Mouse (Mus musculus): ENCODE results near the gene Phf21b. TPM values are rescaled to one million over a fixed set of nuclear protein-coding genes. Genes with fewer than 3 reads are reported as not detected.

The Phf21b gene
- polyA plus RNA-seq, 1 experiment from 2014 or later: 20.2 TPM

- no peak overlapping the region for H3K9ac ChIP-seq
- H3K4me2 ChIP-seq (replicated peaks): peak overlapping the region; percentile 39
- no peaks in the 10 kb centered on the region for H3K27me3 ChIP-seq (replicated peaks)
- H3K4me1 ChIP-seq: peaks cover 76% of the 10 kb centered on the region
- WGBS: 20% methylated on average over 19 of the region's 19 CpGs
- H3K4me3 ChIP-seq: no peak overlapping the region
- H3K36me3 ChIP-seq: peaks cover 2% of the 10 kb centered on the region; the same call in 1 of the 2 replicates
- peak; percentile 73 for ATAC-seq (ENCODE audit: low FRiP score, low read depth)
- H3K27ac ChIP-seq: no peak overlapping the region
- H3K9me3 ChIP-seq: no peaks in the 10 kb centered on the region
Observed at GRCm38 (mm10) chr15:84841925-84842821, 13.7 kb downstream of the Phf21b start.

DNA sequence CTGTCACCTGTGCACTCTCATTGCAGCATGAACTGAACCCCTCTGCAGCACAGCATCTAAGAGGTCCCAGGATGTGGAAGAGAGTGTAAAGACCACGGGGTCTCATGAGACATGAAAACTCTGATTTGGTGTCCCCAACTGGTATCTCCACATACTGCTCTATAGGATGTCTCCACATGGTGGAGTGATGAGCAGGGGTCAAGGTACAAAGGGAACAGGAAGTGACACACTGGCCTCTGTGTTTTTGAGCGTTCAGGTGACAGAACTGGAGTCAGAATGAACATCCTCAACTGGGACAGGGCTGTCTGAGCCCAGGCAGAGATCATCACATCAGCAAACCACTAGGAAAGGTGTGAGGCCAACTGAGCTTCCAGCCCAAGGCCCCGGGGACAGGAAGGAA lies 15.3 kb downstream of the Phf21b start:
- Histone ChIP-seq H3K27me3 (replicated peaks) (no peaks in the 10 kb centered on the region), H3K4me3 (no peak overlapping the region), H3K4me2 (replicated peaks) (no peak overlapping the region), H3K9ac (no peak overlapping the region), H3K27ac (no peak overlapping the region), H3K9me3 (no peaks in the 10 kb centered on the region), H3K36me3 (peaks cover 6% of the 10 kb centered on the region; the same call in 1 of the 2 replicates), H3K4me1 (peaks cover 71% of the 10 kb centered on the region)
- 80% methylated on average over 3 of the region's 3 CpGs for WGBS
- no peak for ATAC-seq (ENCODE audit: low FRiP score, low read depth)

GRCm38 (mm10) chr15:84839521-84839920 lies 16.3 kb downstream of the Phf21b start:
- Histone ChIP-seq H3K36me3 (peaks cover 6% of the 10 kb centered on the region; the same call in 1 of the 2 replicates), H3K27me3 (replicated peaks) (no peaks in the 10 kb centered on the region), H3K4me3 (no peak overlapping the region), H3K4me2 (replicated peaks) (no peak overlapping the region), H3K27ac (no peak overlapping the region), H3K9ac (no peak overlapping the region), H3K4me1 (peaks cover 62% of the 10 kb centered on the region), H3K9me3 (no peaks in the 10 kb centered on the region)
- no peak for ATAC-seq (ENCODE audit: low FRiP score, low read depth)
- WGBS: 64% methylated on average over 3 of the region's 3 CpGs

DNA sequence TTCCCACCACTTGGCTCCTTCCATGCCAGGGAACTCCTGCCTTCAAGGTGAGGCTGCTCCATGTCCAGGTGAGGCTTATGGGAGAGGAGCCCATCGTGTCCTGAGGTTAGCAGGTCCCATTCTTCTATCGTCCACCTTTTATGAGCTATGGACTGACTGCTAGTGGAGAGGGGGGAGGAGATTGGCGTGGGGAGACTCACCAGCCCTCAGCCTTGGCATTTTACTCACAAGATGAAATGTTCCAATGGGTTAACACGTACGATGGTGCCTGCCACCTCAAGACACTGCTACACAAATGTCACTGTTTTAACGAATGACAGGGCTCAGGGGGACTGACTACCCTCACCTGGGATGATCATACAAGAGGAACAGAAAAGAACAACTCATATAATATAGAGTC lies 18.0 kb downstream of the Phf21b start:
- Histone ChIP-seq H3K9me3 (no peaks in the 10 kb centered on the region), H3K4me1 (peaks cover 58% of the 10 kb centered on the region), H3K9ac (no peak overlapping the region), H3K27ac (no peak overlapping the region), H3K4me2 (replicated peaks) (no peak overlapping the region), H3K27me3 (replicated peaks) (no peaks in the 10 kb centered on the region), H3K4me3 (no peak overlapping the region), H3K36me3 (peaks cover 6% of the 10 kb centered on the region; the same call in 1 of the 2 replicates)
- ATAC-seq (ENCODE audit: low FRiP score, low read depth): no peak
- WGBS: 90% methylated on average over 6 of the region's 6 CpGs

DNA sequence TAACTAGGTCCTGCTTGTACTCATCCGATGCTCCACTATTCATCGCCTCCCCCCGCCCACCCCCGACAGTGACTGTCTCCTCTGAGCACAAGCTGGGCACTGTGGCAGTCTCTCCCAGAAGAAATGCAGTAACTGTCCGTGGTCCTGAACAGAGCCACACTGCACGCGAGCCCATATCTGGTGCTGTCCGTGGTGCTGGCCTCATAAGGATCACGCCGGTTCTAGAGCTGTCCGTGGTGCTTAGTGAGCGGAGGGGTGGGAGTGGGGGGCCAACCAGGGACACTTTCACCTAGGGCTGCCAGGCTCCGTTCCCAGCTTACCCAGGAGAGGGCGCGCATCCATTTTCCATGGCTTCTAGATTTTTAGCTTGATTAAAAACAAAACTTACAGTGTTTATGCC lies 26.4 kb downstream of the Phf21b start:
- no peaks in the 10 kb centered on the region for H3K27me3 ChIP-seq (replicated peaks)
- peaks cover 55% of the 10 kb centered on the region for H3K4me1 ChIP-seq
- H3K4me2 ChIP-seq (replicated peaks): peak overlapping the region; percentile 16; the same call in 1 of the 2 replicates
- peaks cover 3% of the 10 kb centered on the region; the same call in 1 of the 2 replicates for H3K36me3 ChIP-seq
- H3K27ac ChIP-seq: 0 out of 2 replicates have a peak overlapping the region, but pooled peaks have one; percentile 34
- ATAC-seq (ENCODE audit: low FRiP score, low read depth): no peak
- 10% methylated on average over 15 of the region's 15 CpGs for WGBS
- no peak overlapping the region for H3K4me3 ChIP-seq
- H3K9me3 ChIP-seq: 0 out of 2 replicates have a peak, but pooled peaks cover 5% of the 10 kb centered on the region
- no peak overlapping the region for H3K9ac ChIP-seq

DNA sequence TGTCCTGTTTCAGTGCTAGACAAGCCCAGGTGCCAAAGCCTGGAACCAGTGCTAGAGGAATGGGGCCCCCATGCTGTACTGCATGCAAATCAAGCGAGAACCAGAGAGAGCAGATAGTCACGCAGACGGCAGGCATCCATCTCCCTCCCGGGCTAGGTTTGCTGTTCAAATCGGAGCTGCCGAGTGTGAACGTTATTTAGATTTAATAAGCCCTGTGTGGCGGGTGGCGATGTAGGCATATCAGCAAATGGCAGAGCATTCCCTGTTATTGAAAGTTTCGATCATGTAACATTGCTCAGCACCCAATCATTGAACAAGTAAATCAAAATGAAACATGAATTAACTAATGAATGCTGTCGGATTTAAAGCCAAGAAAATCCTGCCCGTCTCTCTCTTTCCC lies 27.2 kb downstream of the Phf21b start:
- no peak for ATAC-seq (ENCODE audit: low FRiP score, low read depth)
- Histone ChIP-seq H3K27ac (no peak overlapping the region), H3K9ac (no peak overlapping the region), H3K9me3 (0 out of 2 replicates have a peak, but pooled peaks cover 5% of the 10 kb centered on the region), H3K4me1 (peaks cover 50% of the 10 kb centered on the region), H3K27me3 (replicated peaks) (no peaks in the 10 kb centered on the region), H3K36me3 (peaks cover 3% of the 10 kb centered on the region; the same call in 1 of the 2 replicates), H3K4me3 (no peak overlapping the region), H3K4me2 (replicated peaks) (no peak overlapping the region)
- WGBS: 72% methylated on average over 12 of the region's 12 CpGs

DNA sequence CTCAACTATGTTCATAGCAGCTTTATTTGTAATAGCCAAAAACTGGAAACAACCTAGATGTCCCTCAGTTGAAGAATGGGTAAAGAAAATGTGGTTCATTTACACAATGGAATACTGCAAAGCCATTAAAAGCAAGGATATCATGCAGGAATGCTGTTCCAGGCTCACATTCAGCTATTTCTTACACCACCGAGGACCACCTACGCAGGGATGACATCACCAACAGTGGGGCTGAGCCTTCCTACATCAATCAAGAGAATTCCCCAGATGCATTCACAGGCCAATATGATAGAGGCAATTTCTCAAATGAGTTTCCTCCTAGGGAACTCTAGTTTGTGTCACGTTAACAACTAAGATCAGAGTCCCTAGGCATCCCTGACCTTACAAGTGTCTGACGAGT lies 32.8 kb downstream of the Phf21b start:
- Histone ChIP-seq H3K27ac (no peak overlapping the region), H3K9ac (no peak overlapping the region), H3K4me1 (peaks cover 18% of the 10 kb centered on the region), H3K36me3 (peaks cover 7% of the 10 kb centered on the region; the same call in 1 of the 2 replicates), H3K27me3 (replicated peaks) (no peaks in the 10 kb centered on the region), H3K4me2 (replicated peaks) (no peak overlapping the region), H3K9me3 (0 out of 2 replicates have a peak, but pooled peaks cover 5% of the 10 kb centered on the region), H3K4me3 (no peak overlapping the region)
- 87% methylated on average over 4 of the region's 4 CpGs for WGBS
- no peak for ATAC-seq (ENCODE audit: low FRiP score, low read depth)

DNA sequence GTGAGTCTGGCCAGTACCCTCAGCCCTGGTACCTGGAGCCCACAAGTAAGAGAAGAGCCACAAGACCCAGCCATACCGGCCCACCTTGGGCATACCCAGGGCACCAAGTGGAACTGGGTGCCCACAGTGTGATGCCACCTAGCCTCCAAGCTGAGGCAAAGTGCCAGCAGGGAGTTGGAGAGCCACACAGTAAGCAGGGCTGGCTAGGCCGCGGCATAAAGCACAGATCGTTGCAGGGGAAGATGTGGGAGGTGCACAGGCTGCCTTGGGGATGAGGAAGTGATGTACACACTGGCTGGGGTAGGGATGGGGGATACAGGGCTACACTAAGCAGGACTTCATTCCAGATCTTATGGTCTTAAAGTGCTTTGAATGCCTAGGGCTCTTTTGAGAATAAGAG lies 35.0 kb downstream of the Phf21b start:
- Histone ChIP-seq H3K4me3 (no peak overlapping the region), H3K9ac (no peak overlapping the region), H3K9me3 (0 out of 2 replicates have a peak, but pooled peaks cover 5% of the 10 kb centered on the region), H3K4me1 (peaks cover 28% of the 10 kb centered on the region), H3K27me3 (replicated peaks) (no peaks in the 10 kb centered on the region), H3K36me3 (peaks cover 18% of the 10 kb centered on the region; the same call in 1 of the 2 replicates), H3K4me2 (replicated peaks) (no peak overlapping the region), H3K27ac (no peak overlapping the region)
- no peak for ATAC-seq (ENCODE audit: low FRiP score, low read depth)
- 90% methylated on average over 4 of the region's 4 CpGs for WGBS

GRCm38 (mm10) chr15:84818284-84818683 lies 37.6 kb downstream of the Phf21b start:
- Histone ChIP-seq H3K4me3 (no peak overlapping the region), H3K9me3 (no peaks in the 10 kb centered on the region), H3K4me2 (replicated peaks) (no peak overlapping the region), H3K36me3 (peaks cover 18% of the 10 kb centered on the region; the same call in 1 of the 2 replicates), H3K4me1 (peaks cover 48% of the 10 kb centered on the region), H3K27ac (no peak overlapping the region), H3K9ac (no peak overlapping the region), H3K27me3 (replicated peaks) (no peaks in the 10 kb centered on the region)
- 76% methylated on average over 11 of the region's 11 CpGs for WGBS
- no peak for ATAC-seq (ENCODE audit: low FRiP score, low read depth)

- Histone ChIP-seq H3K9me3 (no peaks in the 10 kb centered on the region), H3K27me3 (replicated peaks) (no peaks in the 10 kb centered on the region), H3K27ac (no peak overlapping the region), H3K36me3 (peaks cover 14% of the 10 kb centered on the region; the same call in 1 of the 2 replicates), H3K4me3 (no peak overlapping the region), H3K4me2 (replicated peaks) (no peak overlapping the region), H3K9ac (no peak overlapping the region), H3K4me1 (peaks cover 55% of the 10 kb centered on the region)
- ATAC-seq (ENCODE audit: low FRiP score, low read depth): no peak
- WGBS: 91% methylated on average over 3 of the region's 3 CpGs
Observed at GRCm38 (mm10) chr15:84817589-84817988, 38.3 kb downstream of the Phf21b start.

DNA sequence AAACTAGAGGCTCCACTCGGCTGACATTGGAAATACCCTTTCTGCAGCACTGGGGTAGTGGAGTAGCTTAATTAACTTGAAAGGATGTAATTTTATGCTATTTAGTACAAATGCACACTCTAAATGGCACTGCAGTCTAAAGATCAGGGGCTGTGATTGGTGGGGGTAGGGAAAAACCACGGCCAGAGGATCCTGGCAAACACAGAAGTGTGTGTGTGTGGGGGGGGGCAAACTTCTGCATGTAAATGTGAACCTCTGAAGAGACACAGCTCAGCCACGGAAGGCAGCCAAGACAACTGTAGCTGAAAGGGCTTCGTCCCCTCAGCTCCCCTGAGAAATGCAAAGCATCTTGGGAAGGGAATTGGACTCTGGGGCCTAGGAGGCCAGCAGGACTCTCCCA lies 40.7 kb downstream of the Phf21b start:
- Histone ChIP-seq H3K4me2 (replicated peaks) (no peak overlapping the region), H3K4me1 (peaks cover 77% of the 10 kb centered on the region), H3K27ac (no peak overlapping the region), H3K9ac (no peak overlapping the region), H3K27me3 (replicated peaks) (no peaks in the 10 kb centered on the region), H3K4me3 (no peak overlapping the region), H3K9me3 (no peaks in the 10 kb centered on the region), H3K36me3 (peaks cover 14% of the 10 kb centered on the region; the same call in 1 of the 2 replicates)
- WGBS: 33% methylated on average over 4 of the region's 4 CpGs
- ATAC-seq (ENCODE audit: low FRiP score, low read depth): no peak

DNA sequence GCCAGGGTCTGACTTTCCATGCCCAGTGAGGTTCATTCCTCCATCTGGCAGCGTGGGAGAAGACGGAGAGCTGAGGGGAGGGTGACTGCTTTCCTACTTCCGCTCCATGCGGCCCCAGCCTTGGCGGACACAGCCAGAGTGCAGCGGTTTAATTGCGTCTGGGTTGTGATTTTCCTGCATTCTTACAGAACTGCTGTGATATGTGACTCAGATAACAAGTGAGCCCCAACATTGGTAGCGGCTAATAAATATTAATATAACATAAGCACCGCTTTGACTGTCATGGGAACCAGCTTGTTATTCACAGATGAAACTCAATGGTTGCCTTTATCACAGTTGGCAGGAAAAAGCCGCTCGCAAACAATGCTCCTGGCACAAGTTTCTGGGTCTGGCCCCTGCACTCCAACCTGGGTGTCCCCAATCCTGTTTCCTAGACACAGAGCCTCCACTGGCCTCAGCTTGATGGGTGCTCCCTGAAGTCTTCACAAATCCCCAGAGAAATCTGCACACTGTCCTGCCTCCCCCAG lies 43.0 kb downstream of the Phf21b start:
- H3K4me2 ChIP-seq (replicated peaks): no peak overlapping the region; the same call in 1 of the 2 replicates

More for the DNA sequence above, 43.0 kb downstream of the Phf21b start:
- H3K9ac ChIP-seq: 0 out of 2 replicates have a peak overlapping the region, but pooled peaks have one; percentile 17
- peaks cover 21% of the 10 kb centered on the region for H3K36me3 ChIP-seq
- WGBS: 77% methylated on average over 11 of the region's 11 CpGs
- H3K27ac ChIP-seq: no peak overlapping the region
- peaks cover 75% of the 10 kb centered on the region for H3K4me1 ChIP-seq
- no peaks in the 10 kb centered on the region for H3K27me3 ChIP-seq (replicated peaks)
- H3K4me3 ChIP-seq: no peak overlapping the region
- ATAC-seq (ENCODE audit: low FRiP score, low read depth): no peak
- H3K9me3 ChIP-seq: no peaks in the 10 kb centered on the region
